Mouse (Mus musculus) liver, embryonic 14 days (tissue): ENCODE data around the gene Capn5. TPM values are rescaled to one million over a fixed set of nuclear protein-coding genes. Genes with fewer than 3 reads are reported as not detected.

Experiments used
- polyA plus RNA-seq: library from polyadenylated mRNA; depleted of rRNA; stranded (reverse); fragments of >200 nt; gene quantifications from 2 replicates; pipeline ENCODE4 v1.2.3, GENCODE M21; 2012; rRNA removed

Capn5 gene
- 11.9 and 12.5 TPM in 2 replicates for polyA plus RNA-seq

DNA sequence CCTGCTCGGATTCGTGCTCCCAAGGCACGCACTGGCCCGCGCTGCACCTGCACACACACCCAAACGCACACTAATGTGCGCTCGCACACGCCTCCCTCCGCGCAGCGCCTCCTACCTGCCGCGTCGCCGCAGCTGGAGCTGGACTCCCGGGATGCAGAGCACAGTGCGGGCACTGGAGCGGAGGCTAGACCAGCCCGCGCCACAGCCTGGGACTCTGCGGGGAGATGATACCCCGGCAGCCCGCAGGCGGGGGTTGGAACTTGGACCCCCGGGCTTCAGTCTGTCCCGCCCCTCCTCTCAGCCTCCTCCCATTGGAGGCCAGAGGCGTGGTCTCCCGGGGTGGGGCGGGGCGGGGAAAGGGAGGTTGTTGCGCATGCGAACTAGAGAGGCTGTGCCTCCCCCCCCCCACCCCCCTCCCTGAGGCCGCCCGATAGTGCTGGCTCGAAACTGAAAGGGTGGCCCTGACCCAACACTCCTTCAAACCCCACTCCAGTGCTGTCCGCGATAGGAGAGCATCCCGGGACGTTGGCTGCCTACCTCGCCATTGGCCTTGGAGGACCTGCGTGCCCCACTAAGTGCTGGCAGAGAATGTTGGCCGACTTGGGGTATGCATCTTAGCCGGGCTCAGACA, at the start of gene Capn5:
TSS of gene Capn5 (minus strand) at position 346 of the 631 bp plus-strand sequence.

GRCm38 (mm10) chr7:98199381-98199780, 21.3 kb upstream of the Capn5 start, which contains the start of gene B3gnt6:
B3gnt6 (minus strand) TSS chr7:98199481.

GRCm38 (mm10) chr7:98145402-98145801, 32.7 kb downstream of the Capn5 start, which contains the start of gene Omp:
Omp (minus strand) TSS chr7:98145502.

GRCm38 (mm10) chr7:98119179-98119960, 58.7 kb downstream of the Capn5 start, which contains the start of gene Myo7a:
Myo7a (minus strand) TSS chr7:98119524.

Other genes starting within 250 kb of the Capn5 start
- 8.9 and 11.1 TPM in 2 replicates for gene Myo7a, start 58.8 kb downstream of the Capn5 start, polyA plus RNA-seq
- 0.59 and 0.66 TPM in 2 replicates for gene Omp, start 32.8 kb downstream of the Capn5 start, polyA plus RNA-seq
- gene B3gnt6, start 21.2 kb upstream of the Capn5 start, polyA plus RNA-seq: 0.03 and 0.05 TPM in 2 replicates
- gene Acer3, start 142.9 kb upstream of the Capn5 start, polyA plus RNA-seq: 14.5 and 17.0 TPM in 2 replicates
- 1.7 TPM in 2 replicates for gene Tsku, start 183.1 kb upstream of the Capn5 start, polyA plus RNA-seq